Mouse (Mus musculus): ENCODE measurements around the gene Ube2l6. TPM values are rescaled to one million over a fixed set of nuclear protein-coding genes. Genes with fewer than 3 reads are reported as not detected.

Ube2l6 gene
- polyA plus RNA-seq, 1 experiment from 2014 or later, result 48.2 TPM

- Histone ChIP-seq H3K9me3 (ENCODE audit: control insufficient read depth, low read length) (no peaks in the 10 kb centered on the region), H3K36me3 (ENCODE audit: control insufficient read depth, insufficient read depth, low read length) (peaks cover 12% of the 10 kb centered on the region; the same call in 1 of the 2 replicates), H3K9ac (ENCODE audit: low read depth, low read length) (no peak overlapping the region), H3K27ac (replicated peaks; ENCODE audit: low read depth, low read length) (no peak overlapping the region), H3K27me3 (replicated peaks; ENCODE audit: control insufficient read depth, insufficient read depth, low read length) (no peaks in the 10 kb centered on the region), H3K4me1 (ENCODE audit: control insufficient read depth, insufficient read depth, low read length) (peaks cover 11% of the 10 kb centered on the region), H3K4me2 (ENCODE audit: low read depth, low read length) (no peak overlapping the region), H3K4me3 (ENCODE audit: low read depth, low read length) (no peak overlapping the region)
- no peak for DNase-seq (ENCODE audit: low spot score)
- WGBS, result 68% methylated on average over 1 of the region's 1 CpGs
- ATAC-seq (ENCODE audit: low read depth), result no peak
These were observed 46.6 kb downstream of the Ube2l6 start for GRCm38 (mm10) chr2:84845226-84845625.

GRCm38 (mm10) chr2:84850407-84851129 is 51.9 kb downstream of the Ube2l6 start:
- WGBS, result 59% methylated on average over 7 of the region's 7 CpGs
- Histone ChIP-seq H3K27ac (replicated peaks; ENCODE audit: low read depth, low read length) (no peak overlapping the region), H3K36me3 (ENCODE audit: control insufficient read depth, insufficient read depth, low read length) (peaks cover 22% of the 10 kb centered on the region; the same call in 1 of the 2 replicates), H3K9ac (ENCODE audit: low read depth, low read length) (no peak overlapping the region), H3K4me2 (ENCODE audit: low read depth, low read length) (peak overlapping the region; percentile 36; the same call in 1 of the 2 replicates), H3K27me3 (replicated peaks; ENCODE audit: control insufficient read depth, insufficient read depth, low read length) (no peaks in the 10 kb centered on the region), H3K4me1 (ENCODE audit: control insufficient read depth, insufficient read depth, low read length) (no peaks in the 10 kb centered on the region; the same call in 1 of the 2 replicates), H3K4me3 (ENCODE audit: low read depth, low read length) (no peak overlapping the region), H3K9me3 (ENCODE audit: control insufficient read depth, low read length) (no peaks in the 10 kb centered on the region)
- no peak for DNase-seq (ENCODE audit: low spot score)
- no peak for ATAC-seq (ENCODE audit: low read depth)

GRCm38 (mm10) chr2:84851130-84852040 is 52.8 kb downstream of the Ube2l6 start:
- Histone ChIP-seq H3K36me3 (ENCODE audit: control insufficient read depth, insufficient read depth, low read length) (peaks cover 22% of the 10 kb centered on the region; the same call in 1 of the 2 replicates), H3K9ac (ENCODE audit: low read depth, low read length) (no peak overlapping the region), H3K9me3 (ENCODE audit: control insufficient read depth, low read length) (no peaks in the 10 kb centered on the region), H3K27ac (replicated peaks; ENCODE audit: low read depth, low read length) (no peak overlapping the region), H3K4me3 (ENCODE audit: low read depth, low read length) (no peak overlapping the region), H3K27me3 (replicated peaks; ENCODE audit: control insufficient read depth, insufficient read depth, low read length) (no peaks in the 10 kb centered on the region), H3K4me2 (ENCODE audit: low read depth, low read length) (peak overlapping the region; percentile 36), H3K4me1 (ENCODE audit: control insufficient read depth, insufficient read depth, low read length) (no peaks in the 10 kb centered on the region; the same call in 1 of the 2 replicates)
- WGBS, result 38% methylated on average over 19 of the region's 23 CpGs
- DNase-seq (ENCODE audit: low spot score), result no peak
- ATAC-seq (ENCODE audit: low read depth), result peak; percentile 33; the same call in 1 of the 2 replicates

GRCm38 (mm10) chr2:84855732-84856131 is 57.1 kb downstream of the Ube2l6 start:
- ATAC-seq (ENCODE audit: low read depth) (peak; percentile 87), DNase-seq (ENCODE audit: low spot score) (peak; percentile 82)
- Histone ChIP-seq H3K9ac (ENCODE audit: low read depth, low read length) (no peak overlapping the region), H3K27ac (replicated peaks; ENCODE audit: low read depth, low read length) (no peak overlapping the region), H3K27me3 (replicated peaks; ENCODE audit: control insufficient read depth, insufficient read depth, low read length) (no peaks in the 10 kb centered on the region), H3K36me3 (ENCODE audit: control insufficient read depth, insufficient read depth, low read length) (peaks cover 38% of the 10 kb centered on the region; the same call in 1 of the 2 replicates), H3K4me3 (ENCODE audit: low read depth, low read length) (no peak overlapping the region), H3K4me2 (ENCODE audit: low read depth, low read length) (no peak overlapping the region), H3K4me1 (ENCODE audit: control insufficient read depth, insufficient read depth, low read length) (no peaks in the 10 kb centered on the region; the same call in 1 of the 2 replicates), H3K9me3 (ENCODE audit: control insufficient read depth, low read length) (no peaks in the 10 kb centered on the region)
- WGBS, result 43% methylated on average over 2 of the region's 2 CpGs

GRCm38 (mm10) chr2:84858551-84858950 is 59.9 kb downstream of the Ube2l6 start:
- ATAC-seq (ENCODE audit: low read depth), result no peak
- Histone ChIP-seq H3K9me3 (ENCODE audit: control insufficient read depth, low read length) (no peaks in the 10 kb centered on the region), H3K9ac (ENCODE audit: low read depth, low read length) (no peak overlapping the region), H3K4me3 (ENCODE audit: low read depth, low read length) (no peak overlapping the region), H3K27me3 (replicated peaks; ENCODE audit: control insufficient read depth, insufficient read depth, low read length) (no peaks in the 10 kb centered on the region), H3K27ac (replicated peaks; ENCODE audit: low read depth, low read length) (no peak overlapping the region), H3K4me2 (ENCODE audit: low read depth, low read length) (no peak overlapping the region), H3K4me1 (ENCODE audit: control insufficient read depth, insufficient read depth, low read length) (no peaks in the 10 kb centered on the region), H3K36me3 (ENCODE audit: control insufficient read depth, insufficient read depth, low read length) (peaks cover 36% of the 10 kb centered on the region; the same call in 1 of the 2 replicates)
- no peak for DNase-seq (ENCODE audit: low spot score)
- WGBS, result 81% methylated on average over 1 of the region's 1 CpGs

Other genes with a start within 250 kb of the Ube2l6 start
- 48.9 and 49.0 TPM in 2 replicates for gene Ctnnd1, start 148.1 kb upstream of the Ube2l6 start, polyA plus RNA-seq (2014; fragmentation: Nextera tagmentation; extraction: Ambion mirVana)
- gene Btbd18, start 139.7 kb upstream of the Ube2l6 start, polyA plus RNA-seq (2014; fragmentation: Nextera tagmentation; extraction: Ambion mirVana), result 0.14 TPM in 1 of 2 replicates, not detected in the other
- gene Selenoh, start 128.1 kb upstream of the Ube2l6 start, polyA plus RNA-seq (2014; fragmentation: Nextera tagmentation; extraction: Ambion mirVana), result 237 and 272 TPM in 2 replicates
- not detected in 2 replicates for gene Gm28635, start 120.8 kb upstream of the Ube2l6 start, polyA plus RNA-seq (2014; fragmentation: Nextera tagmentation; extraction: Ambion mirVana)
- gene Med19, start 120.4 kb upstream of the Ube2l6 start, polyA plus RNA-seq (2014; fragmentation: Nextera tagmentation; extraction: Ambion mirVana), result 28.4 and 28.8 TPM in 2 replicates
- 99.0 and 103 TPM in 2 replicates for gene Tmx2, start 119.7 kb upstream of the Ube2l6 start, polyA plus RNA-seq (2014; fragmentation: Nextera tagmentation; extraction: Ambion mirVana)
- 31.4 and 31.6 TPM in 2 replicates for gene Zdhhc5, start 83.6 kb upstream of the Ube2l6 start, polyA plus RNA-seq (2014; fragmentation: Nextera tagmentation; extraction: Ambion mirVana)
- gene Clp1, start 71.5 kb upstream of the Ube2l6 start, polyA plus RNA-seq (2014; fragmentation: Nextera tagmentation; extraction: Ambion mirVana), result 22.6 and 24.2 TPM in 2 replicates
- gene Ypel4, start 64.8 kb upstream of the Ube2l6 start, polyA plus RNA-seq (2014; fragmentation: Nextera tagmentation; extraction: Ambion mirVana), result 5.5 and 6.5 TPM in 2 replicates
- gene Gm19426, start 55.2 kb upstream of the Ube2l6 start, polyA plus RNA-seq (2014; fragmentation: Nextera tagmentation; extraction: Ambion mirVana), result 3.9 and 4.0 TPM in 2 replicates
- 63.0 and 64.7 TPM in 2 replicates for gene Serping1, start 23.4 kb upstream of the Ube2l6 start, polyA plus RNA-seq (2014; fragmentation: Nextera tagmentation; extraction: Ambion mirVana)
- 0.48 and 1.6 TPM in 2 replicates for gene Smtnl1, start 23.8 kb downstream of the Ube2l6 start, polyA plus RNA-seq (2014; fragmentation: Nextera tagmentation; extraction: Ambion mirVana)
- 55.5 and 55.7 TPM in 2 replicates for gene Timm10, start 28.2 kb downstream of the Ube2l6 start, polyA plus RNA-seq (2014; fragmentation: Nextera tagmentation; extraction: Ambion mirVana)
- 14.3 and 17.0 TPM in 2 replicates for gene Slc43a1, start 40.0 kb downstream of the Ube2l6 start, polyA plus RNA-seq (2014; fragmentation: Nextera tagmentation; extraction: Ambion mirVana)
- gene Rtn4rl2, start 87.9 kb downstream of the Ube2l6 start, polyA plus RNA-seq (2014; fragmentation: Nextera tagmentation; extraction: Ambion mirVana), result 2.5 and 3.4 TPM in 2 replicates
- gene Slc43a3, start 137.8 kb downstream of the Ube2l6 start, polyA plus RNA-seq (2014; fragmentation: Nextera tagmentation; extraction: Ambion mirVana), result 36.6 and 38.8 TPM in 2 replicates
- 0.34 TPM in 1 of 2 replicates, not detected in the other for gene Prg2, start 181.6 kb downstream of the Ube2l6 start, polyA plus RNA-seq (2014; fragmentation: Nextera tagmentation; extraction: Ambion mirVana)
- not detected in 2 replicates for gene Prg3, start 189.4 kb downstream of the Ube2l6 start, polyA plus RNA-seq (2014; fragmentation: Nextera tagmentation; extraction: Ambion mirVana)
- 217 and 272 TPM in 2 replicates for gene Ssrp1, start 238.4 kb downstream of the Ube2l6 start, polyA plus RNA-seq (2014; fragmentation: Nextera tagmentation; extraction: Ambion mirVana)
- gene P2rx3, start 238.6 kb downstream of the Ube2l6 start, polyA plus RNA-seq (2014; fragmentation: Nextera tagmentation; extraction: Ambion mirVana), result 6.7 and 7.0 TPM in 2 replicates
- 14.7 and 16.6 TPM in 2 replicates for gene Tnks1bp1, start 249.2 kb downstream of the Ube2l6 start, polyA plus RNA-seq (2014; fragmentation: Nextera tagmentation; extraction: Ambion mirVana)

Data from embryonic facial prominence, embryonic 14.5 days (tissue).